Mouse (Mus musculus) stomach, postnatal 0 days (tissue): ENCODE results near the gene Epha6. TPM values are rescaled to one million over a fixed set of nuclear protein-coding genes. Genes with fewer than 3 reads are reported as not detected.
"Not testable (repeated sequence)": the region's sequence is repeated elsewhere in the genome, so short reads cannot be mapped to it uniquely, and the experiment has no call there.

ENCODE experiments used
- ATAC-seq: fragments of 200-750 bp; cut with Nextera tagmentation; 2 replicates; pipeline ENCODE4 v1.8.0; 2017; ENCODE audit not compliant: low FRiP score, low TSS enrichment
- DNase-seq: peaks from one replicate; pipeline ENCODE4 v3.0.0-alpha.2; 2016; ENCODE audit warnings: low spot score
- H3K27ac ChIP-seq: fragments of 300-500 bp; sonication (generic); replicated peaks from 2 replicates; pipeline ENCODE4 v1.5.1; 2014; ENCODE audit warnings: mild to moderate bottlenecking, control low read depth
- H3K27me3 ChIP-seq: fragments of 300-500 bp; sonication (generic); 2 replicates; pipeline ENCODE4 v1.6.1; 2014; ENCODE audit warnings: low read length; ENCODE audit not compliant: control insufficient read depth, insufficient read depth
- H3K36me3 ChIP-seq: fragments of 300-500 bp; sonication (generic); 2 replicates; pipeline ENCODE4 v1.6.1; 2014; ENCODE audit warnings: low read length, mixed read lengths; ENCODE audit not compliant: control insufficient read depth, insufficient read depth
- H3K4me1 ChIP-seq: fragments of 300-500 bp; sonication (generic); replicated peaks from 2 replicates; pipeline ENCODE4 v1.6.1; 2014; ENCODE audit warnings: antibody characterized with exemption; ENCODE audit not compliant: control insufficient read depth, insufficient read depth
- H3K4me2 ChIP-seq: fragments of 300-500 bp; sonication (generic); replicated peaks from 2 replicates; pipeline ENCODE4 v1.6.1; 2014; ENCODE audit warnings: low read depth, mild to moderate bottlenecking, control low read depth, moderate library complexity
- H3K4me3 ChIP-seq: fragments of 300-500 bp; sonication (generic); 2 replicates; pipeline ENCODE4 v1.5.1; 2014; ENCODE audit warnings: low read depth, low read length, control low read depth
- H3K9ac ChIP-seq: fragments of 300-500 bp; sonication (generic); 2 replicates; pipeline ENCODE4 v1.6.1; 2014; ENCODE audit warnings: mild to moderate bottlenecking, low read length, control low read depth, mixed read lengths
- H3K9me3 ChIP-seq: fragments of 300-500 bp; sonication (generic); 2 replicates; pipeline ENCODE4 v1.6.1; 2016; ENCODE audit warnings: low read length; ENCODE audit not compliant: control insufficient read depth
- CTCF ChIP-seq: IDR thresholded peaks from 2 replicates; pipeline ENCODE4 v1.5.1; 2016; ENCODE audit warnings: antibody characterized with exemption, low read depth, mild to moderate bottlenecking, moderate library complexity
- EP300 ChIP-seq: optimal IDR thresholded peaks from 2 replicates; pipeline ENCODE3; 2016; ENCODE audit warnings: antibody characterized with exemption
- WGBS: fragments of 180-500 bp; shearing (Covaris S2); extraction: QIAGEN DNeasy Blood & Tissue Kit; methylation state at CpG from one replicate; pipeline ENCODE4 v1.1.7; 2014; 5-methylcytosine and 5-hydroxymethylcytosine counted together
- polyA plus RNA-seq: library from polyadenylated mRNA; unstranded; fragments of >200 nt; fragmentation: Nextera tagmentation; extraction: Ambion mirVana; gene quantifications from 2 replicates; pipeline ENCODE4 v1.2.1, GENCODE M21; 2015

The Epha6 gene
- polyA plus RNA-seq, 1 experiment from 2014 or later, result 0.08 TPM

- no peak for ATAC-seq
- Histone ChIP-seq H3K9ac (no peak overlapping the region), H3K4me3 (no peak overlapping the region), H3K4me1 (no peaks in the 10 kb centered on the region), H3K9me3 (no peaks in the 10 kb centered on the region), H3K36me3 (no peaks in the 10 kb centered on the region), H3K27ac (no peak overlapping the region), H3K27me3 (no peaks in the 10 kb centered on the region), H3K4me2 (no peak overlapping the region)
- TF ChIP-seq CTCF, result no peak
- no peak for TF ChIP-seq EP300
- 53% methylated on average over 2 of the region's 2 CpGs for WGBS
- DNase-seq, result no peak
These were observed 752.6 kb downstream of the Epha6 start for GRCm38 (mm10) chr16:59852689-59853088.

- no peak overlapping the region for H3K27ac ChIP-seq
- H3K9ac ChIP-seq, result no peak overlapping the region
- H3K4me3 ChIP-seq, result no peak overlapping the region
- ATAC-seq, result no peak
- TF ChIP-seq EP300, result no peak
- peak; percentile 76 for TF ChIP-seq CTCF
- no peaks in the 10 kb centered on the region for H3K36me3 ChIP-seq
- 23% methylated on average over 3 of the region's 3 CpGs for WGBS
- DNase-seq, result peak; percentile 50
- H3K4me2 ChIP-seq, result no peak overlapping the region
- H3K4me1 ChIP-seq, result no peaks in the 10 kb centered on the region
- no peaks in the 10 kb centered on the region for H3K27me3 ChIP-seq
- no peaks in the 10 kb centered on the region for H3K9me3 ChIP-seq
These were observed 758.8 kb downstream of the Epha6 start for GRCm38 (mm10) chr16:59846574-59846973.

GRCm38 (mm10) chr16:59836778-59837177 is 768.6 kb downstream of the Epha6 start:
- 74% methylated on average over 4 of the region's 4 CpGs for WGBS
- no peaks in the 10 kb centered on the region for H3K4me1 ChIP-seq
- H3K4me2 ChIP-seq, result no peak overlapping the region
- H3K9me3 ChIP-seq, result no peaks in the 10 kb centered on the region
- H3K27me3 ChIP-seq, result no peaks in the 10 kb centered on the region
- DNase-seq (no peak), ATAC-seq (no peak)
- no peak overlapping the region for H3K4me3 ChIP-seq
- no peak overlapping the region for H3K27ac ChIP-seq
- TF ChIP-seq EP300 (no peak), CTCF (no peak)
- H3K9ac ChIP-seq, result no peak overlapping the region
- H3K36me3 ChIP-seq, result no peaks in the 10 kb centered on the region

GRCm38 (mm10) chr16:59836304-59836703 is 769.0 kb downstream of the Epha6 start:
- no peak for TF ChIP-seq CTCF
- TF ChIP-seq EP300, result no peak
- Histone ChIP-seq H3K4me1 (no peaks in the 10 kb centered on the region), H3K9me3 (no peaks in the 10 kb centered on the region), H3K4me3 (no peak overlapping the region), H3K9ac (no peak overlapping the region), H3K36me3 (no peaks in the 10 kb centered on the region), H3K4me2 (no peak overlapping the region), H3K27me3 (no peaks in the 10 kb centered on the region), H3K27ac (no peak overlapping the region)
- WGBS, result 85% methylated on average over 10 of the region's 10 CpGs
- ATAC-seq, result no peak
- no peak for DNase-seq

- no peak for ATAC-seq
- Histone ChIP-seq H3K4me1 (no peaks in the 10 kb centered on the region), H3K9me3 (no peaks in the 10 kb centered on the region), H3K36me3 (no peaks in the 10 kb centered on the region), H3K4me3 (no peak overlapping the region), H3K4me2 (no peak overlapping the region), H3K27me3 (no peaks in the 10 kb centered on the region), H3K9ac (no peak overlapping the region), H3K27ac (no peak overlapping the region)
- no peak for TF ChIP-seq CTCF
- no peak for TF ChIP-seq EP300
- WGBS, result 73% methylated on average over 5 of the region's 5 CpGs
- no peak for DNase-seq
These were observed 772.9 kb downstream of the Epha6 start for GRCm38 (mm10) chr16:59832468-59832867.

GRCm38 (mm10) chr16:59829655-59830054 is 775.7 kb downstream of the Epha6 start:
- ATAC-seq (no peak), DNase-seq (no peak)
- Histone ChIP-seq H3K27me3 (no peaks in the 10 kb centered on the region), H3K27ac (no peak overlapping the region), H3K4me2 (no peak overlapping the region), H3K9ac (no peak overlapping the region), H3K4me3 (no peak overlapping the region), H3K36me3 (no peaks in the 10 kb centered on the region), H3K9me3 (no peaks in the 10 kb centered on the region), H3K4me1 (no peaks in the 10 kb centered on the region)
- 85% methylated on average over 13 of the region's 13 CpGs for WGBS
- no peak for TF ChIP-seq EP300
- TF ChIP-seq CTCF, result no peak

GRCm38 (mm10) chr16:59799790-59800189 is 805.5 kb downstream of the Epha6 start:
- H3K4me1 ChIP-seq, H3K27ac ChIP-seq, H3K27me3 ChIP-seq, H3K4me3 ChIP-seq, ATAC-seq, H3K9me3 ChIP-seq, H3K36me3 ChIP-seq, H3K9ac ChIP-seq, DNase-seq, H3K4me2 ChIP-seq: not testable (repeated sequence)
- WGBS, result 68% methylated on average over 4 of the region's 4 CpGs
